Mouse (Mus musculus) stomach, embryonic 15.5 days (tissue): ENCODE results near the gene 4632433K11Rik. TPM values are rescaled to one million over a fixed set of nuclear protein-coding genes. Genes with fewer than 3 reads are reported as not detected.

Source experiments
- ATAC-seq: fragments of 200-750 bp; cut with Nextera tagmentation; 2 replicates; pipeline ENCODE4 v1.8.0; 2017; ENCODE audit warnings: low read depth, moderate number of reproducible peaks, moderate TSS enrichment; ENCODE audit not compliant: insufficient read depth, low FRiP score
- H3K27ac ChIP-seq: fragments of 300-500 bp; sonication (generic); 2 replicates; pipeline ENCODE4 v1.5.1; 2015; ENCODE audit warnings: mild to moderate bottlenecking, inconsistent platforms
- H3K27me3 ChIP-seq: fragments of 300-500 bp; sonication (generic); replicated peaks from 2 replicates; pipeline ENCODE4 v1.6.1; 2015; ENCODE audit warnings: inconsistent platforms
- H3K36me3 ChIP-seq: fragments of 300-500 bp; sonication (generic); 2 replicates; pipeline ENCODE4 v1.6.1; 2015; ENCODE audit warnings: inconsistent platforms
- H3K4me1 ChIP-seq: fragments of 300-500 bp; sonication (generic); 2 replicates; pipeline ENCODE4 v1.6.1; 2015; ENCODE audit warnings: inconsistent platforms
- H3K4me2 ChIP-seq: fragments of 300-500 bp; sonication (generic); 2 replicates; pipeline ENCODE4 v1.6.1; 2015; ENCODE audit warnings: mild to moderate bottlenecking, inconsistent platforms
- H3K4me3 ChIP-seq: fragments of 300-500 bp; sonication (generic); replicated peaks from 2 replicates; pipeline ENCODE4 v1.5.1; 2015; ENCODE audit warnings: inconsistent platforms
- H3K9ac ChIP-seq: fragments of 300-500 bp; sonication (generic); 2 replicates; pipeline ENCODE4 v1.6.1; 2015; ENCODE audit warnings: inconsistent platforms
- H3K9me3 ChIP-seq: fragments of 300-500 bp; sonication (generic); 2 replicates; pipeline ENCODE4 v1.6.1; 2016; ENCODE audit warnings: inconsistent platforms
- WGBS: fragments of 180-500 bp; shearing (Covaris S2); methylation state at CpG from one replicate; pipeline ENCODE4 v1.1.7; 2015; 5-methylcytosine and 5-hydroxymethylcytosine counted together
- polyA plus RNA-seq: library from polyadenylated mRNA; unstranded; fragments of >200 nt; fragmentation: Nextera tagmentation; extraction: Ambion mirVana; gene quantifications from 2 replicates; pipeline ENCODE4 v1.2.1, GENCODE M21; 2015

The 4632433K11Rik gene
- polyA plus RNA-seq, 1 experiment from 2014 or later, result not detected

DNA sequence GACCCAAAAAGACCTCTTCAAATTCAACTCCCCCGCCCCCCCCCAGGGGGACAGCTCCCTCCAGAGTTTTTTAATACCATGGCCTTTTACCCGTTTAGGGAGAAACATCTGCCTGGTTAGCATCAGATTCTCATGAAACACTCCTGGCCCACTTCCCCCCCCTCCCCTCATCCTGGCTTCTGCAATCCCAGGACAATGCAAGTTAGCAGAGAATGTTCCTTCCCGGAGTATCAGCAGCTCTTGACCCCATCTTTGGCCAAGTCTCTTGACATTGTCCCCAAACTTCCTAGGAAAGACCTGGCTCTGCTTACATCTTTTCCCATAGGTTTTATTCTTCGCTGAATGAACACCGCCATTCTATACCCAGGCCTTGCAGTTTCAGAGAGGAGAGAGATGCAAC, 12.7 kb upstream of the 4632433K11Rik start:
- no peaks in the 10 kb centered on the region for H3K9me3 ChIP-seq
- peaks cover 36% of the 10 kb centered on the region for H3K36me3 ChIP-seq
- peak overlapping the region; percentile 79 for H3K4me2 ChIP-seq
- peak overlapping the region; percentile 90 for H3K4me3 ChIP-seq
- H3K4me1 ChIP-seq, result peaks cover 13% of the 10 kb centered on the region; the same call in 1 of the 2 replicates
- peak overlapping the region; percentile 97 for H3K27ac ChIP-seq
- 48% methylated on average over 5 of the region's 5 CpGs for WGBS
- ATAC-seq, result no peak
- H3K27me3 ChIP-seq, result no peaks in the 10 kb centered on the region
- peak overlapping the region; percentile 94 for H3K9ac ChIP-seq

DNA sequence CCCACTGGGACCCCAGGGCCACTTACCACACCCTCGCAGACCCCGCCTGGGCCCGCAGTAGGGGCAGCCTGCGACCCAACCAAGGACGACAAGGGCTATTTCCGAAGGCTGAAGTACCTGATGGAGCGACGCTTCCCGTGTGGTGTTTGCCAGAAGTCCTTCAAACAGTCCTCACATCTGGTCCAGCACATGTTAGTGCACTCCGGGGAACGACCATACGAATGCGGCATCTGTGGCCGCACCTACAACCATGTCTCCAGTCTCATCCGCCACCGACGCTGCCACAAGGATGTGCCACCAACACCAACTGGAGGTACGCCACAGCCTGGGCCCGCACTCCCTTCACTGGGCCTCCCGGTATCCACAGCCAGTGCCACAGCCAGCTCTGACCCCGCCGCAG, 4.4 kb upstream of the 4632433K11Rik start:
- Histone ChIP-seq H3K27me3 (no peaks in the 10 kb centered on the region), H3K9ac (no peak overlapping the region), H3K27ac (no peak overlapping the region), H3K4me1 (no peaks in the 10 kb centered on the region), H3K36me3 (peaks cover 79% of the 10 kb centered on the region), H3K9me3 (peaks cover 20% of the 10 kb centered on the region), H3K4me2 (no peak overlapping the region), H3K4me3 (no peak overlapping the region)
- 94% methylated on average over 22 of the region's 22 CpGs for WGBS
- no peak for ATAC-seq

DNA sequence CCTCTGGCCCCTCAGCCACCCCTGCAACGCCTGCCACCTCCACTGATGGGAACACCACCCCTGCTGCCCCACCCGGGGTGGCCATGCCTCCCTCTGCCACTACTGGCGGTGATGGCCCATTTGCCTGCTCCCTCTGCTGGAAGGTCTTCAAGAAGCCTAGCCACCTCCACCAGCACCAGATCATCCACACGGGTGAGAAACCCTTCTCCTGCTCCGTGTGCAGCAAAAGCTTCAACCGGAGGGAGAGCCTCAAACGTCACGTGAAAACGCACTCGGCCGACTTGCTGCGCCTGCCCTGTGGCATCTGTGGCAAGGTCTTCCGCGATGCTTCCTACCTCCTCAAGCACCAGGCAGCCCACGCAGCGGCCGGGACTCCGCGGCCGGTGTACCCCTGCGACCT, 4.0 kb upstream of the 4632433K11Rik start:
- Histone ChIP-seq H3K9ac (no peak overlapping the region), H3K4me1 (no peaks in the 10 kb centered on the region), H3K27ac (no peak overlapping the region), H3K27me3 (no peaks in the 10 kb centered on the region), H3K36me3 (peaks cover 79% of the 10 kb centered on the region), H3K4me3 (no peak overlapping the region), H3K4me2 (no peak overlapping the region), H3K9me3 (peaks cover 20% of the 10 kb centered on the region)
- no peak for ATAC-seq
- WGBS, result 92% methylated on average over 21 of the region's 21 CpGs

DNA sequence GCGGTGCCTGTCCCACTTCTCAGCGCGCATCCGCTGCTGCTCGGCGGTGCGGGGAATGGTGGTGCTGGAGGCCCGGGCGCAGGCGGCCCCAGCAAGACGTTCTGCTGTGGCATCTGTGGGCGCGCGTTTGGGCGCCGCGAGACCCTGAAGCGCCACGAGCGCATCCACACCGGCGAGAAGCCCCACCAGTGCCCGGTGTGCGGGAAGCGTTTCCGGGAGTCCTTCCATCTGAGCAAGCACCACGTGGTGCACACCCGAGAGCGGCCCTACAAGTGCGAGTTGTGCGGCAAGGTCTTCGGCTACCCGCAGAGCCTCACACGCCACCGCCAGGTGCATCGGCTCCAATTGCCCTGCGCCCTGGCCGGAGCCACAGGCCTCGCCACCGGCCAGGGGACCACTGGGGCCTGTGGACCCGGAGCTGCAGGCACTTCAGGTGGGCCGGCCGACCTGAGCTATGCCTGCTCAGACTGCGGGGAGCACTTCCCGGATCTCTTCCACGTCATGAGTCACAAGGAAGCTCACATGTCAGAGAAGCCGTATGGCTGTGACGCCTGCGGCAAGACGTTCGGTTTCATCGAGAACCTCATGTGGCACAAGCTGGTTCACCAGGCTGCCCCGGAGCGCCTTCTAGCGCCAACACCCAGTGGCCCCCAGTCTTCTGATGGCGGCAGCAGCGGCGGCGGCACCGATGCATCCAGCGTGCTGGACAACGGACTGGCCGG, 3.2 kb upstream of the 4632433K11Rik start:
- no peak overlapping the region for H3K27ac ChIP-seq
- ATAC-seq, result no peak
- peaks cover 86% of the 10 kb centered on the region for H3K36me3 ChIP-seq
- H3K4me1 ChIP-seq, result no peaks in the 10 kb centered on the region
- H3K4me3 ChIP-seq, result no peak overlapping the region
- H3K4me2 ChIP-seq, result no peak overlapping the region
- H3K9me3 ChIP-seq, result peaks cover 20% of the 10 kb centered on the region
- H3K27me3 ChIP-seq, result no peaks in the 10 kb centered on the region
- H3K9ac ChIP-seq, result no peak overlapping the region
- WGBS, result 85% methylated on average over 63 of the region's 63 CpGs

DNA sequence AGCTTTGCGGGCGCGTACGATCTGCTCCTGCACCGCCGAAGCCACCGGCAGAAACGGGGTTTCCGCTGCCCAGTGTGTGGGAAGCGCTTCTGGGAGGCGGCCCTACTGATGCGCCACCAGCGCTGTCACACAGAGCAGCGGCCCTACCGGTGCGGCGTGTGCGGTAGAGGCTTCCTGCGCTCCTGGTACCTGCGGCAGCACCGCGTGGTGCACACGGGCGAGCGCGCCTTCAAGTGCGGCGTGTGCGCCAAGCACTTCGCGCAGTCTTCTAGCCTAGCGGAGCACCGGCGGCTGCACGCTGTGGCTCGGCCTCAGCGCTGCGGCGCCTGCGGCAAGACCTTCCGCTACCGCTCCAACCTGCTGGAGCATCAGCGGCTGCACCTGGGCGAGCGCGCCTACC, 2.4 kb upstream of the 4632433K11Rik start:
- H3K4me1 ChIP-seq, result no peaks in the 10 kb centered on the region
- H3K4me3 ChIP-seq, result no peak overlapping the region
- H3K27ac ChIP-seq, result no peak overlapping the region
- H3K36me3 ChIP-seq, result peaks cover 86% of the 10 kb centered on the region
- H3K9ac ChIP-seq, result no peak overlapping the region
- no peak for ATAC-seq
- H3K27me3 ChIP-seq, result no peaks in the 10 kb centered on the region
- WGBS, result 81% methylated on average over 46 of the region's 46 CpGs
- H3K4me2 ChIP-seq, result no peak overlapping the region
- H3K9me3 ChIP-seq, result peaks cover 20% of the 10 kb centered on the region

DNA sequence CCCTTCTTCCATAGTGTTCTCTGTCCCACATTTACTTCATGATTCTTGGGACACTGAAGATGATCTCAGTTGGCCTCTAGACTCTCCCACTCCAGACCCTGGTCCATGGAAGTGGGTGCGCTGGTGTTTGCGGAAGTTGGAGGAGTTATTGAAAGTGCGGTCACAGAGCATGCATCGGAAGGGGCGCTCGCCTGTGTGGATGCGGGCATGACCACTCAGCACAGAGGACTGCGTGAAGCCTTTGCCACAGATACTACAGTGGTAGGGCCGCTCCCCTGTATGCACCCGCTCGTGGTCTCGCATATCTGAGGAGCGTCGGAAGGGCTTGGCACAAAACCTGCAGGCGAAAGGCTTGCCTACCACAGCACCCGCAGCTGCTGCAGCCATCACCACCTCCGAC, 1.7 kb downstream of the 4632433K11Rik start:
- peaks cover 7% of the 10 kb centered on the region for H3K9me3 ChIP-seq
- no peaks in the 10 kb centered on the region for H3K27me3 ChIP-seq
- no peak for ATAC-seq
- H3K9ac ChIP-seq, result no peak overlapping the region
- no peaks in the 10 kb centered on the region for H3K4me1 ChIP-seq
- H3K36me3 ChIP-seq, result peaks cover 56% of the 10 kb centered on the region
- whole genome bisulfite sequencing, result 96% methylated on average over 17 of the region's 17 CpGs
- H3K4me3 ChIP-seq, result no peak overlapping the region
- no peak overlapping the region for H3K4me2 ChIP-seq
- H3K27ac ChIP-seq, result no peak overlapping the region

DNA sequence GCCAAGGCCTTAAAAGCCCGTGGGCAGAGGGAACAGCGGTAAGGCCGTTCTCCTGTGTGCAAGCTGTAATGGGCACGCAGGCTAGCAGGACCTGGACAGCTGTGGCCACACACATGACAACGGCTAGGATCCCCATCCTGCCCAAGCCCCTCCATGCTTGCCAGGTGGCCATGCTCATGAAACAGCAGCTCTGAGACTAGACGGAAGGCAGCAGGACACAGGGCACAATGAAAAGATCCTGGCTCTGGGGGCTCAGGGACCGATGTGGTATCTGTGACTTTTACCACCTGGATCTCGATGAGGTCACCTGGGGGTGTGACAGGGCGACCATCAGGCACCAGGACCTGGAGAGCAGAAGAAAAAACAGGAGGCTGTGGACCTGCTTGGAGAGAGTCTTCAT, 2.2 kb downstream of the 4632433K11Rik start:
- 93% methylated on average over 9 of the region's 9 CpGs for WGBS
- Histone ChIP-seq H3K27me3 (no peaks in the 10 kb centered on the region), H3K9ac (no peak overlapping the region), H3K4me1 (no peaks in the 10 kb centered on the region), H3K4me3 (no peak overlapping the region), H3K27ac (no peak overlapping the region), H3K9me3 (peaks cover 5% of the 10 kb centered on the region; the same call in 1 of the 2 replicates), H3K36me3 (peaks cover 51% of the 10 kb centered on the region), H3K4me2 (no peak overlapping the region)
- no peak for ATAC-seq

DNA sequence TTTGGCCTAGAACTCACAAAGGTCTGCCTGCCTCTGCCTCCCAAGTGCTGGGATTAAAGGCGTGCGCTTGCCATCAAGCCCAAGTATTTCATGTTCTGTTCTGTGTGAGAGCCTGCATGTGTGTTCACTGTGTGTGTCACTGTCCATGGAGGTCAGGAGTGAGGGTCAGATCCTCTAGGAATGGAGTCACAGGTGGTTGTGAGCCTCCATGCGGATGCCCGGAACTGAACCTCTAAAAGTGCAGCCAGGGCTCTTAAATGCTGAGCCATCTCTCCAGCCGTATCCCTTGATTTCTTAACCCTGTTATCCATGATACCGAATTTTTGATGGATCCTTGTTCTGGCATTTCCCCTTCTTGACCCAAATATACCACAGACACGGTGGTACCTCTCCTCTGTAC, 3.1 kb downstream of the 4632433K11Rik start:
- WGBS, result 91% methylated on average over 7 of the region's 7 CpGs
- Histone ChIP-seq H3K4me1 (no peaks in the 10 kb centered on the region), H3K9ac (no peak overlapping the region), H3K36me3 (peaks cover 42% of the 10 kb centered on the region), H3K27ac (no peak overlapping the region), H3K4me2 (no peak overlapping the region), H3K9me3 (peaks cover 2% of the 10 kb centered on the region; the same call in 1 of the 2 replicates), H3K27me3 (no peaks in the 10 kb centered on the region), H3K4me3 (no peak overlapping the region)
- ATAC-seq, result no peak

DNA sequence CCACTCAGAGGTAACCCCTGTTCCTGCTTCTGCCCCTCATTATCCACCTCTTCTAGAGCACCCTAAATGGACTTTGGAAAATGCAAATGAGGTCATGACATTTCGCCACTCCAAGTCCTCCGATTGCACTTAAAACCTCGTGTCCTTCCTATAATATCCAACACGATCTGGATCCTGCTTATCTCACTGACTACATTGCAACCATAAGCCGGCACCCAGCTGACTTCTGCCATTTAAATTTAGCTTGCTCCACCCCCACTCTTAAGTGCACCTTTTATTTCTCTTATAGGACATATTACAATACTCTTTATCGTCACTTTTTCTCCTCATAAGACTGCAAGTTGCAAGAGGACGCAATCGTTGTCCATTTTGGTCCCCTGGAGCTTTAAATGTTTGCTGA, 3.5 kb downstream of the 4632433K11Rik start:
- Histone ChIP-seq H3K4me2 (peak overlapping the region; percentile 54), H3K27ac (peak overlapping the region; percentile 96), H3K4me3 (peak overlapping the region; percentile 65), H3K27me3 (no peaks in the 10 kb centered on the region), H3K9me3 (no peaks in the 10 kb centered on the region), H3K9ac (no peak overlapping the region), H3K4me1 (no peaks in the 10 kb centered on the region), H3K36me3 (peaks cover 38% of the 10 kb centered on the region)
- no peak for ATAC-seq
- WGBS, result 88% methylated on average over 8 of the region's 8 CpGs

DNA sequence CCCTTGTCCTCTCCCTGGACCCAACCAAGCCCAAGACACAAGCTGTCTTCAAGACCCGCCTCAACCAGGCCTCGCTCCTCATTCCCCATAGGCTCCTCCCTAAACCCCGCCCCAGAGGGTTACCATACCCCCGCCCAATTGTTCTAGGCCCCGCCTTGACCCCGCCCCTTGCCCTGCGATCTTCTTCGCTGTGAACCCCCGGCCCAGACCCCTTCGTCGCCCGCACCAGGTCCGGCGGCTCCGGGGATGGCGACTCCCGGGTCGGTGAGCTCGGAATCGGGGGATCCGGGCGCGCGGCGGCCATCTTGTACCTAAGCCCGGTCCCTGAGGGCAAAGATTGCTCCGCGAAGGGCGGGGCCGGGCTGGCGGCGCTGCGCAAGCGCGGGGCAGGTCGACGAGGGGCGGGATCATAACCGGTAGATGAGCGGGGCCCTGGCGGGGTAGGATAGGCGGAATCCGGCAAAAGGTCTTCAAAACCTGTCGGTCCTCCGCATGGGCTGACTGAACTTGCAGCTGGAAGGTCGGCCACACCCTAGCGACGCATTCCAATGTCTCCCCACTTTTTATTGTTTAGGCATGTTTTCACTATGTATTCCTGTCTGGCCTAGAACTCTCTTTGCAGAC, 4.3 kb downstream of the 4632433K11Rik start, which contains the start of gene Zfp784:
Gene Zfp784, minus strand, starts transcription at position 338 of the 624 bp plus-strand sequence.
- Histone ChIP-seq H3K9ac (peak within 1 kb of the TSS; percentile 58), H3K9me3 (no peaks in the 10 kb centered on the region), H3K36me3 (peaks cover 30% of the 10 kb centered on the region), H3K4me3 (peak within 1 kb of the TSS; percentile 65), H3K4me1 (no peaks in the 10 kb centered on the region), H3K4me2 (peak within 1 kb of the TSS; percentile 54), H3K27ac (peak within 1 kb of the TSS; percentile 96), H3K27me3 (no peaks in the 10 kb centered on the region)
- under 1% methylated on average over 48 of the region's 48 CpGs for WGBS
- ATAC-seq, result peak; percentile 98

DNA sequence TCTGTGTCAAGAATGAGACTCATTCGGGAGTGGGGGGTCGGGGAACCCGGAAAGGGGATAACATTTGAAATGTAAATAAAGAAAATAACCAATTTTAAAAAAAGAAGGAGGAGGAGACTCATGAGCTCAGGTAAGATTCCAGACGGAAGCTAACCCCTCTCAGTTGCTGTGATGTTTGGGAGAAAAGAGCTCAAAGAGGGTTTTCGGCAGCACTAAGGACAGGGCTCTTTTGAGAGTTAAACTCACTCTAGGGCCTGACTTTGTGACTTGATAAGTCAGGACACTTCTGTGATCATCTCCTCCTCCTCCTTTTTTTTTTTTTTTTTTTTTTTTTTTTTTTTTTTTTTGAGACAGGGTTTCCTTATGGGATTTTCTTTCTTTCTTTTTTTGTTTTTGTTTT, 5.0 kb downstream of the 4632433K11Rik start:
- WGBS, result 15% methylated on average over 5 of the region's 5 CpGs
- H3K27ac ChIP-seq, result peak overlapping the region; percentile 96
- H3K27me3 ChIP-seq, result no peaks in the 10 kb centered on the region
- no peak for ATAC-seq
- H3K9ac ChIP-seq, result peak overlapping the region; percentile 58; the same call in 1 of the 2 replicates
- H3K4me2 ChIP-seq, result peak overlapping the region; percentile 54
- H3K36me3 ChIP-seq, result peaks cover 23% of the 10 kb centered on the region
- no peaks in the 10 kb centered on the region for H3K4me1 ChIP-seq
- no peaks in the 10 kb centered on the region for H3K9me3 ChIP-seq
- peak overlapping the region; percentile 65 for H3K4me3 ChIP-seq

DNA sequence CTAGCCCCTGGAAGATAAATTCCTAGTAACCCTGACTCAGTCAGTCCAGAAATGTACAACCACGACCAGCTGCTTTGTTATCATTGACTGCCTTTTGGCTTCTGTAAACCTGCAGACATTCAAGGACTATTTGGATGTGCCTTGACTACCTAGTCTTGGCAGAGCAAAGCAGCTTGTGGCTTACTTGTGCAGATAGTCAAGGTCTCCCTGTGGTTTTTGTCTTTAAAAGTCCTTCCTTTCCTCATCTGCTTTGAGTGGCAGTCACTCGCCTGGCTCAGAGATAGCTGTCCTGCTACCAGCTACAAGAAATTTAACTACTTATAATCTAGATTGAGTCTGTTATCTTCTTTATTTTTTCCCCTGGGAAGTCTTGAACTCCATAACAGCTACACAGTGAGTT, 11.1 kb downstream of the 4632433K11Rik start:
- no peaks in the 10 kb centered on the region for H3K36me3 ChIP-seq
- H3K9ac ChIP-seq, result no peak overlapping the region
- ATAC-seq, result no peak
- no peak overlapping the region for H3K4me3 ChIP-seq
- no peaks in the 10 kb centered on the region for H3K27me3 ChIP-seq
- no peak overlapping the region for H3K4me2 ChIP-seq
- H3K9me3 ChIP-seq, result no peaks in the 10 kb centered on the region
- no peaks in the 10 kb centered on the region for H3K4me1 ChIP-seq
- no peak overlapping the region for H3K27ac ChIP-seq
- 67% methylated on average over 2 of the region's 2 CpGs for WGBS
